Mouse (Mus musculus): ENCODE results near the gene Hspd1. TPM values are rescaled to one million over a fixed set of nuclear protein-coding genes. Genes with fewer than 3 reads are reported as not detected.
"Not testable (repeated sequence)": the region's sequence is repeated elsewhere in the genome, so short reads cannot be mapped to it uniquely, and the experiment has no call there.

Gene Hspd1
- polyA plus RNA-seq, 1 experiment from 2014 or later = 809 TPM

DNA sequence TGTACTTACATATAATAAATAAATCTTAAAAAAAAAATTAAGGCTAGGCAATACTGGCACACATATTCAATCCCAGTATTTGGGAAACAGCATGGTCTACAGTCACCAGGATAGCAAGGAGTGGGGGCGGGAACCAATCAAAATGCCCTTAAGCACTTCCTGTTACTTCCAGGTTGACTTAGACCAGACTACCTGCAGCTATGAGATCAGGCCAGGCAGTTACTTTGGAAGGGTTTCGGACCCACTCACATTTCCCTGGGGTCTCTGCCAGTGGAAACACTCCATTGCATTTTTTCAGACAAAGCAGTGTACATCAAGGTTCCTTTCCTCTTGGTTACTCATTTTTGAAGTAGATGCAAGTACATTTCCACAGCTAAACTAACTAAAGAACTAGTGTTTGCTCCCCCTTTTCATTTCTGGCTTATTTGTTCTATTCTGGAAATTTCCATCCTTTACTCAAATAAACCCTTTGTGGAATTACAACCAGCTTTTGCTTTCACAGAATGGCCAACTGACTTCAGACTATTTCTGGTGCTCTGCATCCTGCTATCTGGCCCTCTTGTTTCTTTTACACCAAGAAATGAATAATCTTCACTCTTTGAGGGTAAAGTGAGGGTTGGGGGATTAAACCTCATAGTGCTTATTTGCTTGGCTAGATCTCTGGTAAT is 11.1 kb downstream of the Hspd1 start:
- Histone ChIP-seq H3K4me3 (ENCODE audit: low read depth, low read length) (no peak overlapping the region), H3K4me1 (replicated peaks; ENCODE audit: control insufficient read depth, insufficient read depth, low read length) (peaks cover 24% of the 10 kb centered on the region), H3K4me2 (no peak overlapping the region), H3K9me3 (ENCODE audit: control insufficient read depth, low read length) (no peaks in the 10 kb centered on the region), H3K36me3 (ENCODE audit: control insufficient read depth, insufficient read depth, low read length) (peaks cover 25% of the 10 kb centered on the region), H3K27me3 (replicated peaks; ENCODE audit: control insufficient read depth, insufficient read depth, low read length) (no peaks in the 10 kb centered on the region), H3K9ac (ENCODE audit: low read depth, low read length) (no peak overlapping the region), H3K27ac (ENCODE audit: low read depth, low read length) (0 out of 2 replicates have a peak overlapping the region, but pooled peaks have one; percentile 16)
- 75% methylated on average over 2 of the region's 2 CpGs for WGBS
- peak; percentile 14; the same call in 1 of the 2 replicates for ATAC-seq (replicated peaks; ENCODE audit: low FRiP score)
- no peak for DNase-seq (ENCODE audit: low spot score)

DNA sequence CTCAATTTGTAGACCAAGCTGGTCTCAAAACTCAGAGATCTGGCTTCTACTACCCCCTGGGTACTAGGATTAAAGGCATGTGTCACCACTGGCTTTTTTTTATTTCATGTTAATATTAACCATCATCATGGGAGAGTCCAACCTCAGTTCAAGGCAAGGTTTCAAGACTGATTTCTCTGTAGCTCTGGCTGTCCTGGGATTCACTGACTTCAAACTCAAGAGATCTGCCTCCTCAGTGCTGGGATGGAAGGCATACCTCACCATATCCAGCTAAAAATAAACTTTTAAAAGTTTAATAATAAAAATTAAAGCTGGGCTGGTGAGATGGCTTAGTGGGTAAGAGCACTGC is 11.7 kb downstream of the Hspd1 start:
- H3K27ac ChIP-seq (ENCODE audit: low read depth, low read length) = peak overlapping the region; percentile 73
- H3K4me3 ChIP-seq (ENCODE audit: low read depth, low read length) = no peak overlapping the region
- H3K4me1 ChIP-seq (replicated peaks; ENCODE audit: control insufficient read depth, insufficient read depth, low read length) = peaks cover 24% of the 10 kb centered on the region
- H3K27me3 ChIP-seq (replicated peaks; ENCODE audit: control insufficient read depth, insufficient read depth, low read length) = no peaks in the 10 kb centered on the region
- H3K4me2 ChIP-seq = 0 out of 2 replicates have a peak overlapping the region, but pooled peaks have one; percentile 20
- DNase-seq (ENCODE audit: low spot score) (peak; percentile 32), ATAC-seq (replicated peaks; ENCODE audit: low FRiP score) (0 out of 2 replicates have a peak, but pooled peaks have one; percentile 1)
- no peaks in the 10 kb centered on the region for H3K9me3 ChIP-seq (ENCODE audit: control insufficient read depth, low read length)
- no peak overlapping the region for H3K9ac ChIP-seq (ENCODE audit: low read depth, low read length)
- H3K36me3 ChIP-seq (ENCODE audit: control insufficient read depth, insufficient read depth, low read length) = peaks cover 23% of the 10 kb centered on the region

DNA sequence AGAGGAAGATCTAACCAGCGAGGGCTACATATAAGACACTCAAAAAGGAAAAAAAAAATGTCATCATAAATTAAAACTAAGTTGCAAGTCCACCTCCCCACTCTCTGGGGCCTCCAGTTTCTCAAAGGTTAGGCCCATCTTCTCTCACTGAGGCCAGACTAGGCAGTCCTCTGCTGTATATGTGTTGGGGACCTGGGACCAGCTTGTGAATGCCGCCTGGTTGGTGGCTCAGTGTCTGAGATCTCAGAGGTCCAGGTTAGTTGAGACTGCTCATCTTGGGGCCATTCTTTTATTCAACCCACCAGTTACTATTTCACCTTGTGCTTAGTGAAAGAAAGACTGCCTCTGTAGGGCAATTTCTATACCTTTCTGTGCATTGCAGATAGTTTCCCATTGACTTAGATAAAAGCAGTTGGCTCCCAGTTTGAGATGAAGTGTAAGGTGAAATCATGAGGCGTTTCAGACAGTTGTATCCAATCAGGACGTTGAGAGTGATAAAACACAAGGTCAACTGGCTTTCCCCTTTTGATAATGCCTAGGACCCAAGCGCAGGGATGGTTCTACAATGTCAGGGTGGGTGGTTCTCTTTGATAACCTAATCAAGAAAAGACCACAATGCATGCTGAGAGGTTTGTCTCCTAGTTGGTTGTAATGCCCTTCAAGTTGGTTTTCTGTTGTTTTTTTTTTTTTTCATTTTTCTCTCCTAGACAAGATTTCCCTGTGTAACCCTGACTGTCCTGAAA is 12.2 kb downstream of the Hspd1 start:
- 39% methylated on average over 5 of the region's 5 CpGs for WGBS
- Histone ChIP-seq H3K36me3 (ENCODE audit: control insufficient read depth, insufficient read depth, low read length) (peaks cover 20% of the 10 kb centered on the region), H3K4me3 (ENCODE audit: low read depth, low read length) (no peak overlapping the region), H3K9ac (ENCODE audit: low read depth, low read length) (no peak overlapping the region), H3K9me3 (ENCODE audit: control insufficient read depth, low read length) (no peaks in the 10 kb centered on the region), H3K4me2 (peak overlapping the region; percentile 28; the same call in 1 of the 2 replicates), H3K4me1 (replicated peaks; ENCODE audit: control insufficient read depth, insufficient read depth, low read length) (peaks cover 24% of the 10 kb centered on the region), H3K27ac (ENCODE audit: low read depth, low read length) (peak overlapping the region; percentile 79), H3K27me3 (replicated peaks; ENCODE audit: control insufficient read depth, insufficient read depth, low read length) (no peaks in the 10 kb centered on the region)
- ATAC-seq (replicated peaks; ENCODE audit: low FRiP score) = peak; percentile 88
- DNase-seq (ENCODE audit: low spot score) = no peak

DNA sequence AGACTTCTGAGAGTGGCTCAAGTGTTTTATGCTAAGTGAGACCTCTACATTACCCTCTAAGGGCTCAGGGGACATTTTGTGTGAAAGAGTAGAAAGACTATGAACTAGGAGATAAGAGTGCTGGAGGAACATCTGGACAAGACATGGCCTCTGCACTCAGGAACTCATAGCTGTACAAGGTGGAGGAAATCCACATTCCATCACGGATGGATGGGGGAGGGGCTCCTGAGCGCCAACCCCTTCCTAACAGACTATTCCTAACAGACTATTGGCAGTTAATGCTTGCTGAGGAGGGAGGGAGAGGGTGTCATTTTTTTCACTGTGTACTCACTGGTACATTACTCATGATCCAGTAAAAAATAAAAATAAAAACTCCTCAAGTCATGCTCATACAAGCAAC is 13.3 kb downstream of the Hspd1 start:
- H3K27ac ChIP-seq (ENCODE audit: low read depth, low read length) = peak overlapping the region; percentile 79
- DNase-seq (ENCODE audit: low spot score) = no peak
- peaks cover 15% of the 10 kb centered on the region; the same call in 1 of the 2 replicates for H3K36me3 ChIP-seq (ENCODE audit: control insufficient read depth, insufficient read depth, low read length)

DNA sequence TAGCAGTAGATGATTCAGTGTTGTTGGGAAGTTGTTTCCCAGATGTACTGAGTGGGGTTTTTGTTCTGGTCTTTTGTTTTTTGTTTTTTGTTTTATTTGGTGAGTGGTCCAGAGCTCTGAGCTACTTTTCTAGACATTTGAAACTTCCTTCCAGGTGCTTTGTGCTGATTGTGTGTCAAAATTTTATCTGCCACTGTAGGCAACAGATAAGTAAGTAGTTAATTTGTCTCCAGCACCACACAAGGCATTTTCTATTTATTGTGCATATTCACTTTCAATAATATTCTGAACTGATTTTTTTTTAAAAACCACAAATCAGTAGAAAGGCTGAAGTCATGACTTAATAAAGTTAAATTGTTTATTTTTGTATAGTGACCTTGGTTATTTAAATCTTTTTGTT is 15.7 kb downstream of the Hspd1 start:
- H3K27ac ChIP-seq (ENCODE audit: low read depth, low read length); H3K27me3 ChIP-seq (replicated peaks; ENCODE audit: control insufficient read depth, insufficient read depth, low read length); ATAC-seq (replicated peaks; ENCODE audit: low FRiP score); H3K4me2 ChIP-seq; DNase-seq (ENCODE audit: low spot score); H3K36me3 ChIP-seq (ENCODE audit: control insufficient read depth, insufficient read depth, low read length); H3K4me3 ChIP-seq (ENCODE audit: low read depth, low read length); H3K9me3 ChIP-seq (ENCODE audit: control insufficient read depth, low read length); H3K9ac ChIP-seq (ENCODE audit: low read depth, low read length): not testable (repeated sequence)
- peaks cover 21% of the 10 kb centered on the region for H3K4me1 ChIP-seq (replicated peaks; ENCODE audit: control insufficient read depth, insufficient read depth, low read length)

More for the DNA sequence above, 13.3 kb downstream of the Hspd1 start:
- H3K9me3 ChIP-seq (ENCODE audit: control insufficient read depth, low read length) = no peaks in the 10 kb centered on the region
- no peak overlapping the region for H3K4me2 ChIP-seq
- peaks cover 24% of the 10 kb centered on the region for H3K4me1 ChIP-seq (replicated peaks; ENCODE audit: control insufficient read depth, insufficient read depth, low read length)
- 37% methylated on average over 2 of the region's 2 CpGs for WGBS
- ATAC-seq (replicated peaks; ENCODE audit: low FRiP score) = no peak
- H3K27me3 ChIP-seq (replicated peaks; ENCODE audit: control insufficient read depth, insufficient read depth, low read length) = no peaks in the 10 kb centered on the region
- H3K4me3 ChIP-seq (ENCODE audit: low read depth, low read length) = no peak overlapping the region
- H3K9ac ChIP-seq (ENCODE audit: low read depth, low read length) = no peak overlapping the region

DNA sequence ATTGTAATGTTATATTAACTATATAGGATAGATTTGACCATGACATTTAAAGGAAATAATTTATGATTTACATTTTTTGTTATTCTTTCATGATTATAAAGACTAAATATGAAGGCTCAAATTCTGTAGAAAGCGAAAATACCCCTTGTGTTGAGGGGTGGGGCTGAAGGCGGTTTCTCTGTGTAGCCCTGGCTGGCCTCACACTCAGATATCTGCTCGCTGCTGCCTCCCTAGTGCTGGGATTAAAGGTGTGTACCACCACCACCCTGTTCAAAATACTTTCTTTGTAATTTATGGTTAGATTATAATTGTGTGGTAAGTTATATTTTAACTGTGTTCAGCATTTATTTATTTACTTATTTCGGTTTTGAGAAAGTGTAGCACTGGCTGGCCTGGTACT is 26.3 kb downstream of the Hspd1 start:
- no peak overlapping the region for H3K27ac ChIP-seq (ENCODE audit: low read depth, low read length)
- WGBS = 81% methylated on average over 4 of the region's 4 CpGs
- no peak for DNase-seq (ENCODE audit: low spot score)
- no peak overlapping the region for H3K9ac ChIP-seq (ENCODE audit: low read depth, low read length)
- H3K36me3 ChIP-seq (ENCODE audit: control insufficient read depth, insufficient read depth, low read length) = peaks cover 12% of the 10 kb centered on the region
- no peaks in the 10 kb centered on the region for H3K27me3 ChIP-seq (replicated peaks; ENCODE audit: control insufficient read depth, insufficient read depth, low read length)
- peak; percentile 68 for ATAC-seq (replicated peaks; ENCODE audit: low FRiP score)
- H3K9me3 ChIP-seq (ENCODE audit: control insufficient read depth, low read length) = no peaks in the 10 kb centered on the region
- H3K4me1 ChIP-seq (replicated peaks; ENCODE audit: control insufficient read depth, insufficient read depth, low read length) = peaks cover 8% of the 10 kb centered on the region; the same call in 1 of the 2 replicates
- H3K4me3 ChIP-seq (ENCODE audit: low read depth, low read length) = no peak overlapping the region
- H3K4me2 ChIP-seq = no peak overlapping the region

DNA sequence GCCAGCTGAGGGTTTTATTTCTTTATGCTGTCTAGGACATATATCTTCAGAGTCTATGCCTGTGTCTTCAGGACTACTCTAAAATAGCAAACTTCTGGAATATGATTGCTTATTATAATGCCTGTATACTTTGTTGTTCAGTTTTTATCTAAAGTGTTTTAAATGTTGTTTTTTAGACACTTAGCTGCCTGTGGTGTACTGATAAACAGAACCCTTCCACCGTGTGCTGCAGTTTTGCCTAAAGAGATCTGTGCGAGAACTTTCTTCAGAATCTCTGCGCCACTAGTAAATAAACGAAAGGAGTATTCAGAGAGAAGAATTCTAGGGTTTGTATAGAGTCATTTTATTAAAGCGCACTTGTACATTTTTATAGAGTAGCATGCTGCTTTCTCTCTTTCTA is 26.9 kb downstream of the Hspd1 start:
- Histone ChIP-seq H3K4me3 (ENCODE audit: low read depth, low read length) (no peak overlapping the region), H3K27me3 (replicated peaks; ENCODE audit: control insufficient read depth, insufficient read depth, low read length) (no peaks in the 10 kb centered on the region), H3K36me3 (ENCODE audit: control insufficient read depth, insufficient read depth, low read length) (peaks cover 12% of the 10 kb centered on the region), H3K9me3 (ENCODE audit: control insufficient read depth, low read length) (no peaks in the 10 kb centered on the region), H3K27ac (ENCODE audit: low read depth, low read length) (0 out of 2 replicates have a peak overlapping the region, but pooled peaks have one; percentile 13), H3K9ac (ENCODE audit: low read depth, low read length) (no peak overlapping the region), H3K4me2 (no peak overlapping the region), H3K4me1 (replicated peaks; ENCODE audit: control insufficient read depth, insufficient read depth, low read length) (peaks cover 8% of the 10 kb centered on the region; the same call in 1 of the 2 replicates)
- ATAC-seq (replicated peaks; ENCODE audit: low FRiP score) (no peak), DNase-seq (ENCODE audit: low spot score) (no peak)
- 69% methylated on average over 5 of the region's 5 CpGs for WGBS

DNA sequence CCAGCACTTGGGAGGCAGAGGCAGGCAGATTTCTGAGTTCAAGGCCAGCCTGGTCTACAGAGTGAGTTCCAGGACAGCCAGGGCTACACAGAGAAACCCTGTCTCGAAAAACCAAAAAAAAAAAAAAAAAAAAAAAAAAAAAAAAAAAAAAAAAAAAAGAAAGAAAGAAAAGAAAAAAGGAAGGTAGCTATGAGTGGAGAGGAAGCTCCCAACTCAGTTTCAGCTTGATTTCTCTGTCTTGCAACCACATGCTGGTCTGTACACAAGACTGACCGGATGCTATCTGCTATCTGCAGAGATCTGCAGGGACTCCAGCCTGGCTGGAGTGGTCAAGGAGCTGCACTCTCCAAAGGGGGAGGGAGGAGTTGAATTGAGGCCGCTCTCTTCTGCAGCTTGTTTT is 29.7 kb downstream of the Hspd1 start:
- H3K9me3 ChIP-seq (ENCODE audit: control insufficient read depth, low read length); H3K27ac ChIP-seq (ENCODE audit: low read depth, low read length); H3K36me3 ChIP-seq (ENCODE audit: control insufficient read depth, insufficient read depth, low read length); ATAC-seq (replicated peaks; ENCODE audit: low FRiP score); H3K4me2 ChIP-seq; H3K4me3 ChIP-seq (ENCODE audit: low read depth, low read length); H3K27me3 ChIP-seq (replicated peaks; ENCODE audit: control insufficient read depth, insufficient read depth, low read length); DNase-seq (ENCODE audit: low spot score); H3K9ac ChIP-seq (ENCODE audit: low read depth, low read length): not testable (repeated sequence)
- WGBS = 71% methylated on average over 2 of the region's 3 CpGs
- peaks cover 12% of the 10 kb centered on the region for H3K4me1 ChIP-seq (replicated peaks; ENCODE audit: control insufficient read depth, insufficient read depth, low read length)

Measured in liver, embryonic 11.5 days (tissue).